Mouse (Mus musculus) midbrain, embryonic 10.5 days (tissue): Measurements from ENCODE around the gene Rhoq. TPM values are rescaled to one million over a fixed set of nuclear protein-coding genes. Genes with fewer than 3 reads are reported as not detected.

ENCODE experiments used
- DNase-seq: peaks from one replicate; pipeline ENCODE4 v3.0.0-alpha.2; 2017; ENCODE audit warnings: low spot score
- H3K27ac ChIP-seq: fragments of 300-500 bp; sonication (generic); replicated peaks from 2 replicates; pipeline ENCODE4 v1.5.1; 2016; ENCODE audit warnings: mild to moderate bottlenecking
- H3K27me3 ChIP-seq: fragments of 300-500 bp; sonication (generic); 2 replicates; pipeline ENCODE4 v1.6.1; 2016; ENCODE audit warnings: low read depth, mild to moderate bottlenecking; ENCODE audit not compliant: poor library complexity, severe bottlenecking
- H3K36me3 ChIP-seq: fragments of 300-500 bp; sonication (generic); 2 replicates; pipeline ENCODE4 v1.6.1; 2016; ENCODE audit warnings: mild to moderate bottlenecking, moderate library complexity
- H3K4me1 ChIP-seq: fragments of 300-500 bp; sonication (generic); 2 replicates; pipeline ENCODE4 v1.6.1; 2016
- H3K4me3 ChIP-seq: fragments of 300-500 bp; sonication (generic); 2 replicates; pipeline ENCODE4 v1.5.1; 2016; ENCODE audit warnings: mild to moderate bottlenecking, moderate library complexity
- H3K9me3 ChIP-seq: fragments of 300-500 bp; sonication (generic); replicated peaks from 2 replicates; pipeline ENCODE4 v1.6.1; 2016; ENCODE audit warnings: mild to moderate bottlenecking
- whole genome bisulfite sequencing: fragments of 180-500 bp; shearing (Covaris S2); methylation state at CpG from one replicate; pipeline ENCODE4 v1.1.7; 2016; 5-methylcytosine and 5-hydroxymethylcytosine counted together
- polyA plus RNA-seq: library from polyadenylated mRNA; unstranded; fragments of >200 nt; fragmentation: Nextera tagmentation; extraction: Ambion mirVana; gene quantifications from 2 replicates; pipeline ENCODE4 v1.2.1, GENCODE M21; 2016

The Rhoq gene
- polyA plus RNA-seq, result 9.0 and 9.9 TPM in 2 replicates

- DNase-seq, result peak; percentile 91
- Histone ChIP-seq H3K36me3 (peaks cover 19% of the 10 kb centered on the region), H3K4me1 (peaks cover 41% of the 10 kb centered on the region), H3K9me3 (no peaks in the 10 kb centered on the region), H3K4me3 (peak within 1 kb of the TSS; percentile 91), H3K27me3 (peaks cover 9% of the 10 kb centered on the region), H3K27ac (peak within 1 kb of the TSS; percentile 97)
- under 1% methylated on average over 81 of the region's 86 CpGs for WGBS
Observed at GRCm38 (mm10) chr17:86962894-86963585, at the start of gene Rhoq. TSS of gene Rhoq (plus strand) at chr17:86963082.

- Histone ChIP-seq H3K27ac (no peak overlapping the region), H3K4me3 (no peak overlapping the region), H3K27me3 (no peaks in the 10 kb centered on the region), H3K9me3 (no peaks in the 10 kb centered on the region), H3K4me1 (peaks cover 10% of the 10 kb centered on the region), H3K36me3 (no peaks in the 10 kb centered on the region)
- whole genome bisulfite sequencing, result 80% methylated on average over 4 of the region's 4 CpGs
- no peak for DNase-seq
Observed at GRCm38 (mm10) chr17:86915540-86915939, 47.3 kb upstream of the Rhoq start.

GRCm38 (mm10) chr17:86917048-86917447 lies 45.8 kb upstream of the Rhoq start, which contains the start of gene Tmem247:
TSS of gene Tmem247 (plus strand) at chr17:86917348.
- Histone ChIP-seq H3K27me3 (no peaks in the 10 kb centered on the region), H3K4me1 (no peaks in the 10 kb centered on the region), H3K27ac (no peak within 1 kb of the TSS), H3K9me3 (no peaks in the 10 kb centered on the region), H3K4me3 (no peak within 1 kb of the TSS), H3K36me3 (no peaks in the 10 kb centered on the region)
- no peak for DNase-seq
- 91% methylated on average over 10 of the region's 10 CpGs for WGBS

- Histone ChIP-seq H3K4me1 (no peaks in the 10 kb centered on the region), H3K4me3 (no peak overlapping the region), H3K36me3 (no peaks in the 10 kb centered on the region), H3K27me3 (no peaks in the 10 kb centered on the region), H3K27ac (no peak overlapping the region), H3K9me3 (no peaks in the 10 kb centered on the region)
- DNase-seq, result no peak
- 72% methylated on average over 6 of the region's 6 CpGs for WGBS
Observed at GRCm38 (mm10) chr17:86918786-86919185, 44.1 kb upstream of the Rhoq start.

- H3K9me3 ChIP-seq, result no peaks in the 10 kb centered on the region
- H3K4me1 ChIP-seq, result no peaks in the 10 kb centered on the region
- H3K4me3 ChIP-seq, result no peak overlapping the region
- no peaks in the 10 kb centered on the region for H3K27me3 ChIP-seq
- no peak overlapping the region for H3K27ac ChIP-seq
- WGBS, result 93% methylated on average over 11 of the region's 11 CpGs
- DNase-seq, result no peak
- no peaks in the 10 kb centered on the region for H3K36me3 ChIP-seq
Observed at GRCm38 (mm10) chr17:86919729-86920128, 43.2 kb upstream of the Rhoq start.

GRCm38 (mm10) chr17:86924679-86925078 lies 38.2 kb upstream of the Rhoq start:
- Histone ChIP-seq H3K36me3 (no peaks in the 10 kb centered on the region), H3K27me3 (no peaks in the 10 kb centered on the region), H3K4me1 (no peaks in the 10 kb centered on the region), H3K27ac (no peak overlapping the region), H3K9me3 (peaks cover 9% of the 10 kb centered on the region), H3K4me3 (no peak overlapping the region)
- DNase-seq, result no peak
- WGBS, result 84% methylated on average over 3 of the region's 3 CpGs

GRCm38 (mm10) chr17:86926836-86927235 lies 36.0 kb upstream of the Rhoq start:
- Histone ChIP-seq H3K4me1 (no peaks in the 10 kb centered on the region), H3K4me3 (no peak overlapping the region), H3K9me3 (peaks cover 9% of the 10 kb centered on the region), H3K27me3 (no peaks in the 10 kb centered on the region), H3K27ac (no peak overlapping the region), H3K36me3 (no peaks in the 10 kb centered on the region)
- 94% methylated on average over 3 of the region's 3 CpGs for WGBS
- DNase-seq, result no peak

GRCm38 (mm10) chr17:86929355-86929754 lies 33.5 kb upstream of the Rhoq start:
- no peak overlapping the region for H3K4me3 ChIP-seq
- peaks cover 9% of the 10 kb centered on the region for H3K9me3 ChIP-seq
- DNase-seq, result no peak
- no peaks in the 10 kb centered on the region for H3K36me3 ChIP-seq
- no peak overlapping the region for H3K27ac ChIP-seq
- peaks cover 12% of the 10 kb centered on the region for H3K4me1 ChIP-seq
- H3K27me3 ChIP-seq, result peaks cover 6% of the 10 kb centered on the region; the same call in 1 of the 2 replicates
- 90% methylated on average over 6 of the region's 6 CpGs for WGBS

- no peak for DNase-seq
- Histone ChIP-seq H3K4me3 (no peak overlapping the region), H3K27ac (no peak overlapping the region)
Observed at GRCm38 (mm10) chr17:86929981-86930380, 32.9 kb upstream of the Rhoq start.

GRCm38 (mm10) chr17:86932896-86933295 lies 30.0 kb upstream of the Rhoq start:
- no peak overlapping the region for H3K27ac ChIP-seq
- no peaks in the 10 kb centered on the region for H3K9me3 ChIP-seq
- H3K27me3 ChIP-seq, result peaks cover 20% of the 10 kb centered on the region
- H3K4me1 ChIP-seq, result peaks cover 22% of the 10 kb centered on the region
- H3K36me3 ChIP-seq, result no peaks in the 10 kb centered on the region
- DNase-seq, result no peak
- H3K4me3 ChIP-seq, result no peak overlapping the region
- 29% methylated on average over 5 of the region's 5 CpGs for WGBS

More at GRCm38 (mm10) chr17:86929981-86930380, 32.9 kb upstream of the Rhoq start:
- H3K4me1 ChIP-seq, result peaks cover 12% of the 10 kb centered on the region
- H3K27me3 ChIP-seq, result peaks cover 9% of the 10 kb centered on the region; the same call in 1 of the 2 replicates
- peaks cover 9% of the 10 kb centered on the region for H3K9me3 ChIP-seq
- H3K36me3 ChIP-seq, result no peaks in the 10 kb centered on the region

- no peaks in the 10 kb centered on the region for H3K9me3 ChIP-seq
- WGBS, result 84% methylated on average over 2 of the region's 2 CpGs
- H3K4me1 ChIP-seq, result peaks cover 28% of the 10 kb centered on the region
- peak overlapping the region; percentile 57 for H3K4me3 ChIP-seq
- H3K27me3 ChIP-seq, result peaks cover 33% of the 10 kb centered on the region
- no peaks in the 10 kb centered on the region for H3K36me3 ChIP-seq
- peak overlapping the region; percentile 77; the same call in 1 of the 2 replicates for H3K27ac ChIP-seq
- DNase-seq, result no peak
Observed at GRCm38 (mm10) chr17:86937064-86937463, 25.8 kb upstream of the Rhoq start.

- WGBS, result 3% methylated on average over 20 of the region's 20 CpGs
- Histone ChIP-seq H3K36me3 (no peaks in the 10 kb centered on the region), H3K4me3 (peak overlapping the region; percentile 57), H3K4me1 (peaks cover 24% of the 10 kb centered on the region), H3K9me3 (no peaks in the 10 kb centered on the region), H3K27ac (peak overlapping the region; percentile 77), H3K27me3 (peaks cover 35% of the 10 kb centered on the region)
- DNase-seq, result peak; percentile 74
Observed at GRCm38 (mm10) chr17:86937497-86938155, 25.3 kb upstream of the Rhoq start.

- peaks cover 16% of the 10 kb centered on the region for H3K4me1 ChIP-seq
- H3K27me3 ChIP-seq, result peaks cover 32% of the 10 kb centered on the region
- DNase-seq, result no peak
- no peaks in the 10 kb centered on the region for H3K36me3 ChIP-seq
- no peak overlapping the region for H3K27ac ChIP-seq
- H3K9me3 ChIP-seq, result no peaks in the 10 kb centered on the region
- 55% methylated on average over 7 of the region's 7 CpGs for WGBS
- no peak overlapping the region for H3K4me3 ChIP-seq
Observed at GRCm38 (mm10) chr17:86938683-86939082, 24.2 kb upstream of the Rhoq start.
